Mouse (Mus musculus): ENCODE results near the gene Adgrv1.

DNA sequence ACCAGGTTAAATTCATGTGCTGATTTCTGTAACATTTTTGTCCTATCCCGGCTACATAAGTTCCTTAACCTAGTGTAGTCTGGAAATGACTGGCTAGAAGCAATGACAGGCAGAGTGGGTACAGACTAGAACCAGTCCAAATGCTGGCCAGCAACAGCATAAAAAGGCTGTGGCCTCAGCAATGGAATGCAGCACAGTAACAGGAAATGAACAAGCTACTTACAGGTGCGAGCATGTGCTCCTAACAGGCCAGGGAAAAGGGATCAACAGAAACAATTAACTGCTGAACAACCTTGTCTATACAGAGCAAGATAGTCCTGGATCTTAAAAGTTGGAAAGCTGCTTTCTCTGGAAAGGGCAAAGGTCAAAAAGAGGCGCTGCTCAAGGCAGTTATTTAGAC lies 135.9 kb downstream of the Adgrv1 start:
- no peak for TF ChIP-seq CTCF (IDR thresholded peaks at IDR 0.05)
- TF ChIP-seq EP300 (IDR thresholded peaks at IDR 0.05) = no peak
